Mouse (Mus musculus): ENCODE data around the gene Cyp1b1.
A peak's percentile ranks its signal among the peaks of the same experiment; 100 is the strongest.

Gene Cyp1b1

GRCm38 (mm10) chr17:79714931-79715637, at the start of gene Cyp1b1:
Cyp1b1 (minus strand) TSS chr17:79715061.
- DNase-seq (ENCODE audit: low read depth): no peak

- DNase-seq (ENCODE audit: low read depth): no peak
Observed at GRCm38 (mm10) chr17:79761841-79762240, 47.0 kb upstream of the Cyp1b1 start.

GRCm38 (mm10) chr17:79753831-79754230, 39.0 kb upstream of the Cyp1b1 start:
- DNase-seq (ENCODE audit: low read depth): no peak

DNA sequence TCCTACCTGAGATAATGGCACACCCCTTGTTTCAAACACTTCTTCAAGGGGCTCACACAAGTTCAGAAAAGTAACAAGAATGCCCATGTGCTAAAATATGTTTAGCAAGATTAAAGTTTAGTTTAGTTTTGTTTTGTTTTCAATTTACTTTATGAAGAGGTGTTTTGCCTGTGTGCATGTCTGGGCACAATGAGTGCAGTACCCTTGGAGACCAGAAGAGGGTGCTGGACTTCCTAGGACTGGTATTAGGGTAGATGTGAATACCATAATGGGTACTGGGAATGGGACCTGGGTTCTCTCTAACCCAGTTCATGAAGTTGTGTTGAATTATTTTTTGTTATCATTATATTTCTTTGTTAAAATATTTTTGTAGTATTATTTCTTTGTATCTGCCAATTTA, 38.0 kb upstream of the Cyp1b1 start:
- peak; percentile 5 for DNase-seq (ENCODE audit: low read depth)

DNA sequence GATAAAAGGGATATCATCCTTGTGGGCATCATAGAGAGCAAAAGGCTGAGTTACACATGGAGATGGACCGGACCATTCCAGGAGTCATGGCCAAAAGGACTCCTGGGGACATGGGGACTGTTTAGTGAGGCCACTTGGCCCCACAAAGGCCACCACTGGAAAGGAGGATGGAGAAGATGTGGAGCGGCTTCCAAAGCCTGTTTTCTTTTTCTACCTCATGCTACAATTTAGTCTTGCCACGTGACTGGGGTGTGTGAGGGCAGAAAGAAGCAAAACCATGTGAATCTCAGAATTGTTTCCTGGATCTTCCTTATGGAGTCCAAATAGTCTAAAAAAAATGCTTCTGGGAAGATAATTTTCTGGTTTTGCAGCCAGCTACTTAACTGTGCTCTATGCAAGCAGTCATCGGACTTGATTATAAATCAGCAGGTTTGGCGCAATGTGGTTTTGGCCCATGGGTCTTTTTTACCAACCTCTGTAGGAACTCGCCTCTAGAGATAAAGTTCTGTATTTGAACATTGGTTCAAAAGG, 36.9 kb upstream of the Cyp1b1 start:
- DNase-seq (ENCODE audit: low read depth): no peak

GRCm38 (mm10) chr17:79749647-79750046, 34.8 kb upstream of the Cyp1b1 start:
- no peak for DNase-seq (ENCODE audit: low read depth)

- DNase-seq (ENCODE audit: low read depth): no peak
Observed at GRCm38 (mm10) chr17:79746954-79747353, 32.1 kb upstream of the Cyp1b1 start.

DNA sequence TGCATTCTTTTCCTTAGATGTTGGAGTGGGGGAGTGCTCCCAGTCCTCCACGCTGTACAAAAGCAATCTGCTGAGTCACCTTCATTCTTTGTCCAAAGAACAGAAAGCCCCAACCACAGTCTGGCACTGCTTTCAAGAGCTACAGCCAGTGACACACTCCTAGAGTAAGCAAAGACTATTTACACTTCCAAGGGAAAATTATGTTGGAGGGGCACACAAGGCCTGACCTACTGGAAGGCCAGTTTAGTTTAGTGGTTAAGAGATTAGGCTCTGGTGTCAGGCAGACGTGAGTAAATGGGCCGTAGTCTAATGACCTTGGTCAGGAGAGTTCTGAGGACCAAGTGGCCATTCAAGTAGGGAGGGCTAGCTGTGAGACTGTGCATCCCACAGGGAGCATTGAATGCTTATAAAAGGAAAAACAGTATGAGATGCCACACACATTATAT, 31.3 kb upstream of the Cyp1b1 start:
- DNase-seq (ENCODE audit: low read depth): peak; percentile 3

- DNase-seq (ENCODE audit: low read depth): no peak
Observed at GRCm38 (mm10) chr17:79745051-79745731, 30.3 kb upstream of the Cyp1b1 start.

- DNase-seq (ENCODE audit: low read depth): no peak
Observed at GRCm38 (mm10) chr17:79743507-79743906, 28.6 kb upstream of the Cyp1b1 start.

GRCm38 (mm10) chr17:79742635-79743034, 27.8 kb upstream of the Cyp1b1 start:
- no peak for DNase-seq (ENCODE audit: low read depth)

DNA sequence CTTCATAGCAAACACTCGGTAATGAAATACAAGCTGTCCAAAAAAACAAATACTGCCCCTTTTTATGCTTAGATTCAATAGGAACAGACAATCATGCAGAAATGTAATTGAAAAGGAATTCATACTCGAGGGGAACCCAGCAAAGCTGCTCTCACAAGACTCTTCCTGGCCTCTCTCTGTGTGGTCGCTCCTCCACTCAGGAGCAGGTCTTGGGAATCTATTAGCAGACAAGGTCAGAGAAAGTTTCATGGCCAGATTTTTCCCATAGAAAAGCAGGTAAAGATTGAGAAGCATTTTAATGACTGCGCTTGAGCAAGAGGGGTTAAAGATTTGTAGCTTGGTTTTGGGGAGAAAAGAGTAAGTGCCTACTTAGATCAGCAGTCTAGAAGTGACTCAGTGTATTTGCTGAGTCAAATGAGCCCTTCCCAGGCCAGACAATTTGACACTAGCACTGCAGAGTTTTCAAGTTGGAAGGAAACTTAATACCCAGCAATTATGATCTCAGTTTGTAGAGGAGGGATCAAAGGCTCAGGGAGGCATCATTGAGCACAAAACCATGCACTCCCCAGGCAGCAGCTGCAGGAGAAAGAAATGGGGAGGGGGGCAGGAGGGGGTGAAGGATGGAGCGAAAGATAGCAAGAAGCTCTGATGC, 24.1 kb upstream of the Cyp1b1 start:
- DNase-seq (ENCODE audit: low read depth): no peak

- DNase-seq (ENCODE audit: low read depth): no peak
Observed at GRCm38 (mm10) chr17:79737598-79737997, 22.7 kb upstream of the Cyp1b1 start.

- DNase-seq (ENCODE audit: low read depth): no peak
Observed at GRCm38 (mm10) chr17:79733039-79733438, 18.2 kb upstream of the Cyp1b1 start.

DNA sequence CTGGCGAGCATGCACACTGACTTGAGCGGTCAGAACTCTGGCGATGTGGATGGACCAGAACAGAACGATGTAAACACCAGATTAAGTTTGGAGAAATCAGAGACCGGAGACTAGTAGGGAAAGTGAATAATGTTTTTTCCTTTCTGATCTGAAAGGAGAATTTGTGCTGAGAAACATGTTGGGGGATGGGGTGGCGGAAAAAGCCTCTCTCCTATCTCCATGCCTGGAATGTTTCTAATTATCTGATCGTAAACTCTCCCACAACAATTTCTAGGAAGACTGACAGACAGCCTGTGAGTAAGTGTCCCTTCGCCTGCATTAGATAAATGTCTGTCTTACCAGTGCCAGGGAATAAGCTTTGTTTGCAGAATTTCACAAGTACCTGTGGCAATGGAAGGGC, 16.1 kb upstream of the Cyp1b1 start:
- DNase-seq (ENCODE audit: low read depth): no peak

- no peak for DNase-seq (ENCODE audit: low read depth)
Observed at GRCm38 (mm10) chr17:79728585-79729503, 14.0 kb upstream of the Cyp1b1 start.

DNA sequence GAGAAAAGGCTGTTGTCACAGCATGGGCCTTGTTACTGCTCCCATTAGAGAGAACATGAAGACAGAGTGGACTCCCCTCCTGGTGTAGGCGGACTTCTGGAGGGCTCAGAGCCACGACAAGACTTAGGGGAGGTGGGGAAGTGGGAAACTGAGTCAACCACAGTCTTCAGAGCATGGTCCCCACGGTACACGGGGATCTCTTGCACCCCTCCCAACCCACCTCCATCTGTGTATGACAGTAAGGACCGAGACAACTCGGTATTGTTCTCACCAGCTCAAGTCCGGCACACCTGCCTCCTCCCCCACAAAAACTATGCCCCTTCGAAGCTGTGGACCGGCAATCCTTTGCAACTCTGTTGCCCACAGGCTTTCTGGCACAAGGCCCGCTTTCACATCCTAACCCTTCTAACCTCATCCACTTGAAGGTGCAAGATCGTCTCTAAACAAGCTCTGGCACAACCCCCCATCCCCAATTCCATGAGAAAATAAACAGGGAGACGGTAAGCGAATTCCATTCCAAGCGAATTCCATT, 13.3 kb upstream of the Cyp1b1 start:
- DNase-seq (ENCODE audit: low read depth): no peak

DNA sequence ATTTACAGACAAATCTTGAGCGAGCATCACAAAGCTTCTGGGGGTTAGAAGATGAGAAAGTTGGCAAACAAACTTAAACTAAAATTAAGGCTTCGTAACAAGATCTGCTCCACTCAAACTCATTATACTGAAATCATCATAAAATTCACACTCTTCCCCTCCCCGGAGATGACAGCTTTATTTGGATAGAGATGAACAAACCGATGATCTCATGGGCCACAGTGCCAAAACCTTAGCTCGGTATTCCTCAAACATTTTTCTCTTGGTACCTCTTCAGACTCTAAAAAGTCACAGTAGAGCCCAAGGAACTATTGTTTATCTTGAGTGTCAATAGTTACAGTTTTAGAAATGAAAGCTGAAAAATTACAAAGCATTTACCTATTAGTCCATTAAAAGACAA, 11.8 kb upstream of the Cyp1b1 start:
- DNase-seq (ENCODE audit: low read depth): no peak

- DNase-seq (ENCODE audit: low read depth): no peak
Observed at GRCm38 (mm10) chr17:79720681-79721080, 5.8 kb upstream of the Cyp1b1 start.

GRCm38 (mm10) chr17:79715649-79716143, 835 bp upstream of the Cyp1b1 start:
- no peak for DNase-seq (ENCODE audit: low read depth)

DNA sequence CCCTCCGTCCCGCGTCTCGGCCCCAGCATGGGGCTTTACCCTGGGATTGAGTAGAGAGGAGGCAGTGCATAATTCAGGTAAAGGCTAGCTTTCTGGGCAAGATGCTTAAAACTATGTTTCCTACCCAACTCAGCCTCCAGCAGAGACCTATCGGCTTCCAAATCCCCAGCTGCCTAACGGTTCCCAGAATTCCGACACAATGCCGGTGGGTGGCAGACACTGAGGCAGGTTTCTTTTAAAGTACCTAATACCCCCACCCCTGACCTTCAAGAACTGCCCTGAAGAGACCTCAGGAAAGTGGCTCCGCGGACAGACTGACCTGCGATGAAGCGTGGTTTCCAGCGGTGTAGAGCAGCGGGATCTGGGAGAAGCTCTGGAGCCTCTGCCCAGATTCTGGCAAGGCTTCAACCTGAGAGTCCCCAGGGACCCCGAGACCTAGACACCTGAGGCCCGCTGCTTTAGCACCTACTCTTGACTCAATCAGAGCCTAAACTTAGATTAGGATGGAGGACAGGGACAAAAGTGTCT, 429 bp downstream of the Cyp1b1 start:
- DNase-seq (ENCODE audit: low read depth): no peak
